Mouse (Mus musculus): ENCODE results near the gene Khdrbs2.
"Not testable (repeated sequence)": the region's sequence is repeated elsewhere in the genome, so short reads cannot be mapped to it uniquely, and the experiment has no call there.

The Khdrbs2 gene

DNA sequence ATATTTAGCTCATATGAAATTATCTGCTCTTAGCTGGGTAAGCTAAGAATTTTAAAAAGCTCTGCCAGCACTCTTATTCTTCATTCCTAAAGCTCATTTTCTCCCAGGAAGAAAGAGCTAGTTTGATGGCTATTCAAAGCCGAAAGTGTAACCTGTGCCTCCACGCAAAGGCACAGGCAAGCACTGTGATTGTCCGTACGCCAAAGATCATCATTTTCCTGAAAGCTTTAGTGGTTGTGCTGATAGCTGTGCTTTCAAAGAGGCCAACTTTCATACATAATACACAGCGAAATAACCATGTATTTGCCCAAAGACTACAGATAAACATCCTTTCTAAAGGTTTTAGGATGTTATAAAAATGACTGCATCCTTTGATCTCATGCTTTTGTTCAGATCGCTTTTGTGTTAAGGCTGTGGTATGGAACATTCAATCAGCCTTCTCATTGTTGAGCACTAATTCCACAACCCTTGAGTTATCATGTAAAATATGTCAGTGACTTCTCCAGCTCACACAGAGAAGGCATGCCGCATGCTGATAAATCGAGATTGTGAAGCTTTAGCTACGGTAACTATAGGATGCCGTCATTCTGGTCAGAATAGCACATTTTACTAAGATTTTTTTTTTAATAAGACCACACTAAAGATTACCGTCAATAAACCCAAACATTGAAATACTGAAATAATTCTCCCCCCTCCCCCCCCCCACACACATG, 299.1 kb downstream of the Khdrbs2 start:
- DNase-seq, result no peak

DNA sequence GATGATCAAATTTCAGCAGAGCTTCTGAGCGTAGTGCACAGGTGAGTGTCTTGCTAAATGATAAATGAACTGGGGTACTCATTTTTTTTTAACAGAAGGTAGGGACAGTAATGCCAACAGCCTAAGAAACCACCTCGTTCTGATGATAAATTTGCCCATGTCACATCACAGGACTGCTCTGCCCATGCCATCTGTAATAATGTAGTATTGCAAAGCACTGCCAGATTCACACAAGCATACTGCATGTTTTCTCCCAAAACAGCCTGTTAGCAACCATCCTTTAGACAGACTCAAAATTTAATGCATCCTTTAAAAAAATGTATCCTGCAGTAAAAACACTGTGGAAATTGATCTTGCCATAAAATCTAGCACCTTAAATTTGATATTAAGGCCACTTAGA, 315.4 kb downstream of the Khdrbs2 start:
- DNase-seq, result no peak

DNA sequence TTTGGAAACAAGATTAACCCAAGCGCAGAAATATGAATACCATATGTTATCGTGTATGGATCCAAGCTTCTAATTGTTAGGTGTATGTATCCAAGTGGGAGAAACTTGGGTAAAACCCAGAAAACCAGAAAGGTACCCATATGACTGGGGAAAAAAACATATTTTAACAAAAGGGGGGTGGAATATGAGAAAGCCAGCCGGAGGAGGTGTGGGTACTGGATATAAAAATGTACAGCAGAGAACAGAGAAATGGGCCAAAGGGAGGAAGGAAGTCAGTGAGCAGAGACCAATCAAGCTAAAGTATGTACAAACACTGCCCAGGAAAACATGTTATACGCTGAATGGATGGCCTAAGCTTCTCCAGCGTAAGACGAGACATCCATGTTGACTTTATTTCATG, 330.9 kb downstream of the Khdrbs2 start:
- no peak for DNase-seq

DNA sequence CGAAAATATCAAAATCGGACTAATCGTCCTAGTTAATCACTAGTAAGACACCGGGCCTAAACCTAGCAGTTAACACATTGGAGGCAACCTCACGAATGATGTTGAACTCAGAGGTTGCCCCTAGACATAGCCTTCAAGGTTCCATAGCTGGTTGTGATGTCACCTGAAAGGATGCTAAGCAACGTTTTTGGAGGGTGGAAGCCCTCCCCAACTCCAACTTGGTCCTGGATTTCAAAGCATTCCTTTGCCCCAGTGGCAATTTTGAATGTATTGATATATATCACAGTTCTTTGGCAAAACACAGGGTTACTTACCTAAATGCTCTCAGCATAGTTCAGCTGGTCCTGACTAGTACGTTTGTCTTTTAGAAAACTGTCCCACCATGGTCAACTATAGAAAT, 374.7 kb downstream of the Khdrbs2 start, which contains the start of gene Gm5415:
TSS of gene Gm5415 (minus strand) at position 101 of the 400 bp plus-strand sequence.
- not testable (repeated sequence) for DNase-seq

DNA sequence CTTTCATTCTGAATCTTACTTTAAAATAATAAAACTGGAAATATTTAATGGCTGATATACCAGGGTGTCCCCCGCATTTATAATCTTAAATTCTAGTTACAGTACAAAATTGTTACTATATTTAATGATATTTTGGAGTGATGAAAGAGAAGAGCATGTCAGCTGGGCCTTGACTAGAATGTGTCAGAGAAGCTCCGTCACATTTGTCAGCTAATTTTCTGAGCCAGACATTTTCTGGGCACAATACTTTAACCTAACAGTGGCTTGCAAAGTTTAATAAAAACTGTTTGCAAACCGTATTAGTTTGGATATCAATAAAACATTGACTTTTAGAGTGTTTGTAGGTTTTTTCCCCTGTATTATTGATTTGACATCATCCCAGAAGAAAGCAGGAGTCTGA, 380.9 kb downstream of the Khdrbs2 start:
- no peak for DNase-seq

DNA sequence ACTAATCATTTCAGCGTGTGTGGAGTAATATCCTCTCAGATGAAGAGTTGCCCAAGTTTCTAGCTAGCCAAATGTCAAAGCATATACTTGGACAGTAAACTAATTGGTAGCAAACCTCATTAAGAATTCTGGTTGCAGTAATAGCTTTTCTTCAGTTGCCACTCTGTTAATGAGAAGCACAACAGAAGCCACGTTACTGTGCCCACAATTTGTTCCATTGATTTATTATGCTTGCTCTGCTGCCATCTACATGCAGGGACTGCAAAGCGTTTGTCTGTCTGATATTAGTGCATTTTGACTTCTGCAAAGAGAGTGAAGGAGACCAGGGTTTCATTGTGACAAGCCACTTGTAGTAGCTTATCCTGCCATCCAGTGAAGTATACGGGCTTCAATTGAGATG, 381.4 kb downstream of the Khdrbs2 start:
- no peak for DNase-seq

DNA sequence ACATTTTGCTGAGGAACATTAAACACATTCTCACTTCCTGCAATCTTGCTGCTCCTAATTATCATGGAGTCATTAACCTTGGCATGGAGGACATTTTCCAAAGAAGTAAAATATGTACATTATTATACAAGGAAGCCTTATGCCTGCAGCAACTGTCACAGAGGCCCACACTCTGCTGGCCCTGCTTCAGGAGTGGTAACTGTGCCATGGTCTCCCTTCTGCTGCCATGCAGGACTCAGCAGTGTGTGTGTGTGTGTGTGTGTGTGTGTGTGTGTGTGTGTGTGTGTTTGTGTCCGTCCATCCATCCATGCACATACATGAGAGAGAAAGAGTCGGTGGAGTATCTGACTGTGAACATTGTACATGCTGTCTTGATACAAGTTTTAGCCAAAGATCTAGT, 396.4 kb downstream of the Khdrbs2 start:
- DNase-seq, result no peak

DNA sequence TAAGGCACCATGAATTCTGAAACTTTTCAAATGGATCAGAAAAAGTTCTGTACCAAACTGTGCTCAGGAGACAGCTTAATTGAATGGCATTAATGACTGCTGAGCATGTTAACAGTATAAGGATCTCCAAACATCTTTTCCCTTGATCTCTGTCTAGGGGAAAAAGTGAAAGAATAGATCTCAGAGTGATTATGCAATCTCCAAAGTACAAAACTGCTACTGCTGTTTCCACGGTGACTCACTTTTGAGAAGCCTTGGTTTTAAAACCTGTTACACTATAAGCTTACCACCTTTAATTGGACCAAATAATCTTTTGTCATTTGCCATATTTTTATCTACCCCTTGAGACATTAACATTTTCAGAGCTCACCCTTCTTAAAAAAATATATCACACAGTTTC, 453.5 kb downstream of the Khdrbs2 start:
- no peak for DNase-seq

DNA sequence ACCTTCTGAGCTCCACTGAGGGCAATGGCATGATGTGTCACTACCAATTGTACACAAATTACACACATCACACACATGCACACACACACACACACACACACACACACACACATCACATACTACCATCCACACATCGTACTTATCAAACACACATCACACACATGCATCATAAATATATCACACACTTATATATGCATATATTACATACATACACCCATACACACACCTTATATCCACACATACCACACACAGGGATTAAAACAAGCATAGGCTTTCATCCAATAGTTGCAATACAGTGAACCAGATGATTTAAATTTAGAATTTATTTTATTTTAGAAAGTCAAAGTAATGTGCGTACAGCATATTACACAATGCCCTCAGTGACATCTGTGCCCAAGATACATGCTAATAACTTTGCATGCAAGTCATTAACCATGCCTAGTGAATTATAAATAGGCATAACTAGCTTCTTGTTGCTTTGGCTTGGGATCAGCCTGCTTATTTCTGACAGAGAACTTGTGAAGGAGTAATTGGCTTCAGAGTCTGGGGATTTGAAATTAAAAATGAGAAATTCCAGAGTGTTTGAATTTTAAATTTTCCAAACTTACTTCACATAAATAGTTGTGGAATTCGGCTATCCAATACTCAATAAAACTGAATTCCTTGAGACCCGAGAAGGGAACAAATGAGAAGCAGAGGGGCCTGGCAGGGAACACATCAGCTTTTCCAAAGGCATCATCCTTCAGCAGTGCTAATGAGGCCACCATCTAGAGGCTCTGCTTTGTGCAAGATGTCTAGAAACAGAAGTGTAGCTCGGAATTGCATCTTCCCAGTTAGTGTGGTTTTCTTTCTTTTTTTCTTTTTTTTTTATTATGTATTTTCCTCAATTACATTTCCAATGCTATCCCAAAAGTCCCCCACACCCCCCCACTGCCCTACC, 460.2 kb downstream of the Khdrbs2 start:
- no peak for DNase-seq

DNA sequence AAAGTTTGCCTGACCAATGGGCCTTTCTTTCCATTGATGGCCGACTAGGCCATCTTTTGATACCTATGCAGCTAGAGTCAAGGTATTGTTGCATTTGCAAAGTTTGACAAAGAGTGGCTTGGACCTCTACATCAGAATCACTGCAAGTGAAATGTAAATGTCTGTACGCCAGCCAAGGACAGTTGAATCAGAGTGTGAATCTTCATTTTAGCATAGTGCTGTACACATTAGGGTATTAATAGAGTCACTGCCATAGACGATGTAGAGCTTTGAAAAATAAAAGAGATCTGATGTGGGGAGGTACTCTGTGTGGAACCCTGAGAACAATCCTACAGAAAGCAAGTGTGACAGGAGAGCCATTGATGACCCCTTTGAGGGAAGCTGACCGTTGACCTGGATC, 460.9 kb downstream of the Khdrbs2 start:
- no peak for DNase-seq

DNA sequence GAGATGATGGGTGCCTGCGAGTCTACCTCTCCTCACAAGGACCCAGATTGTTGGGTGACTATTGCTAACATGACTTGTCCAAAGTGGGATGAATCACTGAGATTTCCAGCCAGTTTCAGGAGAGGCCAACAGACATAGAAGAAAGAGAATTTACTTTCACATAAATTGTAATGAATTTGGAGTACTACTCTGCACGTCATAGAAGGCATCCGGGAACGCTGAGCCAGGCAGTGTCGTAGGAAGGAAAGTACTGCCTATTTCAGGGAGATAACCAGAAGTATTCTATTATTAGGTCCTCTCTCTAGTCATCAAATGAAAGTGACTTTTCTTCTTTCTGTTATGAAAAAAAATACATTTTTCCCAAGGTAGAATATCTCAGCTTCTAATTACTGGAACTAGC, 466.6 kb downstream of the Khdrbs2 start:
- no peak for DNase-seq

DNA sequence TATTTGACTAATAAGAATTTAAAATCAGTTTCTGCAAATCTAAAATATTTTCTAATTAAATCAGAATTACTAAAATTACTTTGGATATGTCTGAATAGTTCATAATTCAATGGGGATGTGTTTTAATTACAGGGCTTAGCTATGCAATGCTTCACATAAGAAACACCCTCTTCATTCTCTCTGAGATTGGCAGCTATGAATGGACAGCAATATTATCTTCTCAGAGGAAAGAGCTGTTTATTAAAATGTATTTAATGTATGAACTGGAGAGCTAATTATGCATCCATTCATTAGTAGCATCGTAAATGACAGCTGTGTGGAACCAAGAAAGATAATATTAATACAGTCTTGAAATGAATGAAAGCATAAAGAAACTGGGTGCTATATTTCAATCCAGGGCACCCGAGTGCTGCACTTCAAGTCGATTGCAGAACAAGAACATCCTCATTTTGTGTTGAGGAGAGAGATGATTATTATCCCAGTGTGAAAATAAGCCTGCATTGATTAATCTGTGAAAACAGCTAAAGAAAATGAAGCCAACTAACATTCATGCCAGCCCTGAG, 477.2 kb downstream of the Khdrbs2 start:
- no peak for DNase-seq

DNA sequence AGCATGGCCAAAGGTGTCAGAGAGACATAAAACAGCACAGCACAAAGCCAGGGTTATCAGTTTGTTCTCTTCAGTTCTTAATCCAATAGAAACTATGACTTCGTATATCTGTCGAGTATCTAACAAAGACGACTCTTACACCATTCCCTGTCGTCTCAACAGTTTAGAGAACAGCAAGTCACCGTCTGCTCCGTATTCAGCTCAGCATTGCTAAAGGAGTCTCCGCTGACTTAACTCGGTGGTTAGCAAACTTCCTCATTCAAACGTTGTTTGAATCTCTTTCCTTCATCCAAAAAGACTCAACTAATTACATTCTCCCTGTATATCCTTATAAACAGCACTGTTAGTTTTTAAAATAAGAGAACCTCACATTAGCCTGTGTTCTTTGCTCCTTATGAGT, 521.3 kb downstream of the Khdrbs2 start:
- no peak for DNase-seq

DNA sequence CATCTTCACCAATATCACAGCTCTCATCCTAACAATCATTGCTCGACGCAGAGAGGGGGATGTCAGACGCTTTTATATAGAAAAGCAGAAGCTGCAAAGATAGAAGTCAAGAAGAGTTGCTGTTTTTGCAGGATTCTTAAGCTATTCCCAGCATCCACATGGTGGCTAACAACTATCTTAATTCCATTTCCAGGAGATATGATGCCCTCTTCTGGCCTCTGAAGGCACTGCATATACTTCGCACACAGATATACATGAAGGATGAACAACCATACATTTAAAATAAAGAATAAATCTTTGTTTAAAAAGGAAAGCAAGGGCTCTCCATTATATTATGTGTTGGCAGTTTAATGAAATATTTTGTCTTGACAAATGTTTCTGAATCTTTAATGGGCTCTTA, 527.6 kb downstream of the Khdrbs2 start:
- DNase-seq, result no peak

DNA sequence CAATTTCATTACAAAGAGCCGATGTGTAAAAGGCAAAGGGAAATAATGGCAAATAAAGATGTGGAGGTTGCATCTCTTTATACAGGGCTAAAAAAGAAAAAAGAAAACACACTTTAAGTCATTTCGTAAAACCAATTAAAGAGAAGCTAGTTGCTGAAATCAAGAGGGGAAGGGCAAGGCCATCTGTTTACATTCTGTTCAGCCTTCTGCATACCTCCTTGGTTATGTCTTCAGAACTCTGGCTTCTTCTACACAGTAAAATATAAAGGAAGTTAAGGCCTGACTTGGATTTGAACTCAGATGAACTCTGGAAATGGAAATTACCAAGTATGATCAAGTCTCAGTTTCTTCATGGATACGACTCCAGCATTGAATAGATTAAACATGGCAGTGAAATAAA, 528.8 kb downstream of the Khdrbs2 start:
- no peak for DNase-seq

All from kidney, adult 11 months (tissue).